Mouse (Mus musculus): ENCODE results near the gene Cdk6. TPM values are rescaled to one million over a fixed set of nuclear protein-coding genes. Genes with fewer than 3 reads are reported as not detected.
"Not testable (repeated sequence)": the region's sequence is repeated elsewhere in the genome, so short reads cannot be mapped to it uniquely, and the experiment has no call there.

The Cdk6 gene
- polyA plus RNA-seq, 1 experiment from 2014 or later = 25.9 TPM

DNA sequence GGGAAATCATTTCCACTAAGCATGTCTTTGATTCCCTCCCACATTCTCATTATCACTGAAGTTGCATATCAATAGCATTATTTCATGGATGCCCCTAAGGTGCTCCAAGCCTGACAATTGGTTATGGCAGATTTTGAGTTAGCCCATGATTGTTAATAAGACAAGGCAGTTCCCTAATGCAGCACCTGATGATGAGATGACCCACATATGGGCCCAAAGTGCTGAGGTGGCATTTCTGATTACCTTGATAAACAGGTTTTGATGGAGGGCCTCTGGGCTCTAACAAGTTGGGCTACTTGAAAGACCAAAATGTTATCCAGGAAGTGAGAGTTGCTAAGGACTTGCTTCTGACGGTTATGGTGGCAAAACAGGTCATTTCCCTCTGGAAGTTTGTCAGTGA lies 11.9 kb upstream of the Cdk6 start:
- Histone ChIP-seq H3K27me3 (replicated peaks; ENCODE audit: low read depth, poor library complexity, severe bottlenecking) (no peaks in the 10 kb centered on the region), H3K36me3 (replicated peaks) (no peaks in the 10 kb centered on the region), H3K4me3 (no peak overlapping the region), H3K9me3 (no peaks in the 10 kb centered on the region), H3K4me1 (no peaks in the 10 kb centered on the region), H3K27ac (replicated peaks) (no peak overlapping the region)
- DNase-seq (ENCODE audit: low spot score) = no peak
- WGBS = 62% methylated on average over 1 of the region's 1 CpGs

DNA sequence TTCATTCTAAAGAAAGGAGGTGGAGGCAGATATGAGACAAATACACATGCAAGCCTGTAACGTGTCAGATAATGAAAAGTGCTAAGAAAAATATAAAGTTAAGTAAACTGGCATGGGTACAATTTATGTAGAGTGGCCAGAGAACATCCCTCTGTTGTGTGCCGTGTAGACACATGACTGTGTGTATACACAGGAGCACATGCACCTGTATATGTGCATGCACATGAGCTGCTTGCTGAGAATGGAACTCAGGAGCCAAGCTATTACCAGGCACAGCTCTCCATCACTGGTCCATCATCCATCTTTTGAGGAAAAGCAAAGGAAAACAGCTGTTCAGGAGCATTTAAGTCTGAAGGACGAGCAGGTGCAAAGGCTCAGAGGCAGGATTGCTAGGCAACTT lies 10.4 kb upstream of the Cdk6 start:
- 74% methylated on average over 3 of the region's 3 CpGs for WGBS
- no peak overlapping the region for H3K27ac ChIP-seq (replicated peaks)
- no peak overlapping the region for H3K4me3 ChIP-seq
- H3K9me3 ChIP-seq = no peaks in the 10 kb centered on the region
- H3K36me3 ChIP-seq (replicated peaks) = no peaks in the 10 kb centered on the region
- no peaks in the 10 kb centered on the region for H3K4me1 ChIP-seq
- no peaks in the 10 kb centered on the region for H3K27me3 ChIP-seq (replicated peaks; ENCODE audit: low read depth, poor library complexity, severe bottlenecking)
- DNase-seq (ENCODE audit: low spot score) = no peak

DNA sequence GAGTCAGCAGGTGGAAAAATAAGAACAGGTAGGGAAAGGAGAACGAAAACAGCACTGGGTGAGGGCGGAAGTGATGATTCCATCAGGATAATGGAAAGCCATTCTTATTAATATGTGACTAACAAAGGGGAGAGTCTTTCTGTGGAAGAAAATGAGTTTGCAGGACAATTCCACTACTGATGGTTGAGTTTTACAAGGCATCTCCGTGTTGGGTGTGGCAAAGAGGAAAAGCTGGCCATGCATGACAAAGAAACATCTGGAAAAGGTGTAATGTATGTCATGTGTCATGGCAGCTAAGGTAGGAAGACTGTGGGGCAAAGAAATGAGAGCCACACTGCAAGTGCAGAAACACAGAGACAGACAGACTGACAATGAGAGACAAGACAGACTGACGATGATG lies 8.3 kb upstream of the Cdk6 start:
- H3K4me3 ChIP-seq; H3K4me1 ChIP-seq; H3K9me3 ChIP-seq; H3K36me3 ChIP-seq (replicated peaks); DNase-seq (ENCODE audit: low spot score); H3K27me3 ChIP-seq (replicated peaks; ENCODE audit: low read depth, poor library complexity, severe bottlenecking); H3K27ac ChIP-seq (replicated peaks): not testable (repeated sequence)
- WGBS = 88% methylated on average over 4 of the region's 4 CpGs

DNA sequence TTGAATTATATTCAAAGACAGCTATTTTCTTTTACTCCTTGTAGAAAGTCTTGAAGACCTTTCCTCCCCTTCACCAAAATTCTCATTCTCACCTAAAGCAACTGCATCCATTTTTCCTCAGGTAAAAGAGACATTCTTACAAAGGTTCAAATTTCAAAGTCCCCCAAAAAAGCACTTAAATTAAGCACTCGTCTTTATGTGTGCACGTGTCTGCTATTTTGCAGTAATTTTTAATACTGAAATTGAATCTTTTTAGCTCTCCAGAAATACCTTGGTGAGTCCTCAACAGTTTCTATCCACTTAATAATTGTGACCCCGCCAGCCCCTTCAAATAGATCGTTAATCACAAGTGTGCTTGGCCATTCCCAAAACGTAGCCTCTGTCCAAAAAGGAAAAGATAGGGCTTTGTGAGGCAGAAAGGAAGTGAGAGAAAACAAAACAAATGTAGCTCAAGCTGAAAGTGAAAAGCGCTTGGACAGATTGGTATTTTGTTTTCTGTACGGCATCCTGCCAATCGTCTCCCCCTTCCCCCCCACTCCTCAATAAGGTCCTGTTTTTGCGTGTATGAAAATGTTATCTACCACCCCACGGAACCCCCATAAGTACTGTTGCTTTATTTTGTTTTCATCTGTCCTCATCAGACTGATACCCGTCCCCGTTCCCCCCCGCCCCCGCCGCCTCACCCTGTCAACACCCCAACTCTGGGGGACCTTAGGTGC lies 786 bp upstream of the Cdk6 start:
- not testable (repeated sequence) for DNase-seq (ENCODE audit: low spot score)
- H3K27ac ChIP-seq (replicated peaks) = peak overlapping the region; percentile 89
- WGBS = 1% methylated on average over 15 of the region's 15 CpGs

DNA sequence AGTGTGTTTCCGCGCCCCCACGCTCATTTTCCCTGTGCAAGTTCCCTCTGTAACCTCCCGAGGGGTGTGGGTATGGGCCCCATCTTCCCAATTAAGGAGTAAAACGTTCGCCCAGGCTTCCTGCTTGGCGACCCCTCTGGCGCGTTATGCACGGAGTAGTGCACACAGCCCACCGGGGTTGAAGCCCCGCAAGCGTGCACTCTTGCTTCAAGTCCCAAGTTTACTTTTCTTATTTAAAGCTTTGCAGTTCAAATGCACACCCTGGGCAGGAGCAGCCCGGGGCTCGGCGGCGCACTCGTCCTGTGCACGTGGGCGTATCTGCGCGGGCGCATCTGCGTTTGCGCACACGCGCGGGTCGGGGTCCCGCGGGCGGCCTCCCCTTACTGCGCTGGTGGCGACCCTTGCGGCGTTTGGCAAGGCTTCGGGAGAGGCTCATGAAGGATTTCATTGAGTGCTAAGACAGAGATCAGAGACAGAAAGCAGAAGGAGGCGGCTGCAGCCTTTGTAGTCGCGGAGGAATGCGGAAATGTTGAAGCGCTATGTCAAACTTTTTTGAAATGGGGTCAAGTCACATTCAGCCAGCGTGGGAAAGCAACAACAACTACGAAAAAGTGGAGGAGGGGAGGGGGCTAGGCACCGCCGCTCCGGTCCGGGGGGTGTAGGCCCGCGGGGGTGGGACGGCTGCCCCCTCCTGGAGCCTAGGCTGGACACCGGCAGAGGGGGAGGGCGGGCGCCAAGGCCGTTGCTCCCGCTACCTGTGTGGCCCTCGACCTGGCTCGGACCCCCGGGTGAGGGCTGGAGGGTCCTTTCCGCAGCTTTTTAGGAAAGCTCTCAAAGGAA lies 866 bp downstream of the Cdk6 start:
- peaks cover 6% of the 10 kb centered on the region for H3K36me3 ChIP-seq (replicated peaks)

More for the DNA sequence above, 786 bp upstream of the Cdk6 start:
- peaks cover 13% of the 10 kb centered on the region for H3K27me3 ChIP-seq (replicated peaks; ENCODE audit: low read depth, poor library complexity, severe bottlenecking)
- peak overlapping the region; percentile 76 for H3K4me3 ChIP-seq
- H3K9me3 ChIP-seq; H3K36me3 ChIP-seq (replicated peaks): not testable (repeated sequence)
- H3K4me1 ChIP-seq = peaks cover 20% of the 10 kb centered on the region

DNA sequence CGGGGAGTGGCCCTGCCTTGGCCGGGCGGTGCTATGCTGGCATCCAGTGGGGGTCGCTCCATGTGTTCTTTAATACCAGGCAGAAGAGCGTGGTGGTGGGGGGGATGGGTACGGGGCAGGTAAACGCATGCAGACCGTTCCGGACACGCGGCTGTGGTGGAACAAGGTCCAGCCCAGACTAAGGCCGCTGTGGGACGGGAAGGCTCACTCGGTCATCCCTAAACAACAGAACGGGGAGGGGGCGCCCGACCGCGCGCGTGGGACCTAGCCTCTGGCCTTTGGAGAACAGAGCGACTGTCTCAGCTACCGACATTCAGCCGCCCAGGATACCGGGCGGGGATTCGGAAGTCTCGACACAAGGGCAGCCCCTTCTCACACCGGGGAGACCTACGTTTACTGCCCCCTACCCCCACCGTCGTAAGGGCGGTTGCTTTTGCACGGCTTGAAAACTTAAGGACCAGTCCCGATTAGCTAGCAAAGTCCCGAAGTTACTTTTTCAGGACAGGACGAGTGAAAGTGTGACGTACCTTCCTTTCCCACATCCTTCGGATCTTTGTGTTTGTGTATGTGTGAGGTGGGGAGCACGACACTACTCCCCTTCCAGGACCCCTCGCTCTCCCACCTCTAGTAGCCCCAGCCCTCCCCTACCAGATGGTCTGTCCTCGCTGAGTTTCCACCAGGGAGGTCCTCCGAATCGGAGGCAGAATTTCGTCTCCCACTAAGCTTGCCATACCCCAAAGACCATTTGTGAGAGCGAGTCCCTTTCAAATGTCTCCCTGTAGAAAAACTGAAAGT lies 1.7 kb downstream of the Cdk6 start:
- Histone ChIP-seq H3K9me3 (no peaks in the 10 kb centered on the region), H3K4me1 (peaks cover 22% of the 10 kb centered on the region), H3K4me3 (peak overlapping the region; percentile 76), H3K27ac (replicated peaks) (peak overlapping the region; percentile 89), H3K36me3 (replicated peaks) (peaks cover 6% of the 10 kb centered on the region), H3K27me3 (replicated peaks; ENCODE audit: low read depth, poor library complexity, severe bottlenecking) (peaks cover 9% of the 10 kb centered on the region)
- WGBS = under 1% methylated on average over 46 of the region's 46 CpGs
- peak; percentile 65 for DNase-seq (ENCODE audit: low spot score)

More for the DNA sequence above, 866 bp downstream of the Cdk6 start:
- under 1% methylated on average over 60 of the region's 60 CpGs for WGBS
- peaks cover 13% of the 10 kb centered on the region for H3K27me3 ChIP-seq (replicated peaks; ENCODE audit: low read depth, poor library complexity, severe bottlenecking)
- peaks cover 22% of the 10 kb centered on the region for H3K4me1 ChIP-seq
- peak overlapping the region; percentile 76 for H3K4me3 ChIP-seq
- H3K9me3 ChIP-seq = no peaks in the 10 kb centered on the region
- H3K27ac ChIP-seq (replicated peaks) = peak overlapping the region; percentile 89
- DNase-seq (ENCODE audit: low spot score) = peak; percentile 83

DNA sequence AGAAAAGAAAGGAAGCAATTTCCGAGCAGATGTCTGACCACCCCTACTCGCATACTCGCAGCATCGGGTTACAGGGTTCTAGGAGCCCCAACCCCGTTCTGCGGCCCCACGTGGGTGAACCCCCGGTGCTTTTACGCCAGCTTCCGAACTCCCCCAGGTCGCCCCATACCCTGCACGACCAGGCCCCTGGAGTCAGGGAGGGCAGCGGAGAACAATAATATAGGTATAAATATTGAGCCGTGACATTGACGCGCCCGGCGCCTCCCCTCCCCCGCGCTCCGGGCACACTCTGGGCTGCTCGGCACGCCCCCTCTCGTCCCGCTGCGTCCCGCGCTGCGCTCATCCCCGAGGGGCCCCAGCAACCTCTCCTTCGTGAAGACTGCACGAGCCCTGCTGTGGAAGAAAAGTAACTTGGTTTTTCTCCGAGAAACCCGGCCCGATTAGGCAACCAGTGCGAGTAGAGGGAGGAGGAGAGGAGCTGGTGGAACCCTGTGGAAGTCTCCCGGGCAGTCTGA lies 2.3 kb downstream of the Cdk6 start:
- no peaks in the 10 kb centered on the region for H3K9me3 ChIP-seq
- peak; percentile 81 for DNase-seq (ENCODE audit: low spot score)
- H3K4me3 ChIP-seq = peak overlapping the region; percentile 76
- H3K27ac ChIP-seq (replicated peaks) = peak overlapping the region; percentile 89
- peaks cover 22% of the 10 kb centered on the region for H3K4me1 ChIP-seq
- H3K27me3 ChIP-seq (replicated peaks; ENCODE audit: low read depth, poor library complexity, severe bottlenecking) = peaks cover 9% of the 10 kb centered on the region
- under 1% methylated on average over 37 of the region's 37 CpGs for WGBS
- peaks cover 6% of the 10 kb centered on the region for H3K36me3 ChIP-seq (replicated peaks)

DNA sequence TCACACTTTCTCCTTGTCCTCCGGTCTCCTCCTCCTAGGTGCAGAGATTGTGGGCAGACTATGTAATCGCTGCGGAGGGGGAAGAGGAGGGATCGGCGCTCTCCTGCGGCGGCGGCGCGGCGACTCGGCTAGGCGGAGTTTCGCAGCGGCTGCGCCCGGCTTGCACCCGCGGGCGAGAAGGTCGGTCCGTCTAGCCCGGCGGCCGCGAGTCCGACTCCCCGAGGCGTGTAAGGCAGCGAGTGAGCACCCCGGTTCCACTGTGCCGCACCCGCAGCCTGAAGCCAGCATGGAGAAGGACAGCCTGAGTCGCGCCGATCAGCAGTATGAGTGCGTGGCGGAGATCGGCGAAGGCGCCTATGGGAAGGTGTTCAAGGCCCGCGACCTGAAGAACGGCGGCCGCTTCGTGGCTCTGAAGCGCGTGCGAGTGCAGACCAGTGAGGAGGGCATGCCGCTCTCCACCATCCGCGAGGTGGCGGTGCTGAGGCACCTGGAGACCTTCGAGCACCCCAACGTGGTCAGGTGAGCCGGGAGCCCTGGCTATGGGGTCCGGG lies 2.9 kb downstream of the Cdk6 start:
- Histone ChIP-seq H3K4me1 (peaks cover 22% of the 10 kb centered on the region), H3K9me3 (no peaks in the 10 kb centered on the region), H3K36me3 (replicated peaks) (peaks cover 6% of the 10 kb centered on the region), H3K4me3 (peak overlapping the region; percentile 76), H3K27ac (replicated peaks) (peak overlapping the region; percentile 89), H3K27me3 (replicated peaks; ENCODE audit: low read depth, poor library complexity, severe bottlenecking) (peaks cover 9% of the 10 kb centered on the region)
- under 1% methylated on average over 58 of the region's 58 CpGs for WGBS
- DNase-seq (ENCODE audit: low spot score) = peak; percentile 87

DNA sequence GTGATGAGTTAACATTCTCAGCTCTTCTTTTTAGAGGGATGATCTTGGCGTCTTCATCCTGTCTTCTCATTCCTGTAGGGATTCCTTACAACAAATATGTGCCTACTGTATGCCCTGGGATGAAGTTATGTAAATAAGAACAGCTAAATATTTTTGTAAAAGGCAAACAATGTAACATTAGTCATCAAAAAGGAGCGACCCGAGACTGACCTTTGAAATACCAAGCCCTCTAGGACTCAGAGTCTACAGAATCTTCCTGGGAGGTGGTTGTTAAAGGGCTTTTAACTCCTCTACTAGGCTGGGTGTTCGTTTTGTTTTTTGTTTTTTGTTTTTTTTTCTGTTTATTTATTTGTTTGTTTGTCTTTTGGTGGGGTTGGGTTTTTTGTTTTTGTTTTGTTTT lies 4.3 kb downstream of the Cdk6 start:
- not testable (repeated sequence) for H3K27ac ChIP-seq (replicated peaks); H3K9me3 ChIP-seq; H3K27me3 ChIP-seq (replicated peaks; ENCODE audit: low read depth, poor library complexity, severe bottlenecking); DNase-seq (ENCODE audit: low spot score); H3K36me3 ChIP-seq (replicated peaks); H3K4me3 ChIP-seq
- WGBS = 60% methylated on average over 4 of the region's 4 CpGs
- peaks cover 22% of the 10 kb centered on the region for H3K4me1 ChIP-seq

DNA sequence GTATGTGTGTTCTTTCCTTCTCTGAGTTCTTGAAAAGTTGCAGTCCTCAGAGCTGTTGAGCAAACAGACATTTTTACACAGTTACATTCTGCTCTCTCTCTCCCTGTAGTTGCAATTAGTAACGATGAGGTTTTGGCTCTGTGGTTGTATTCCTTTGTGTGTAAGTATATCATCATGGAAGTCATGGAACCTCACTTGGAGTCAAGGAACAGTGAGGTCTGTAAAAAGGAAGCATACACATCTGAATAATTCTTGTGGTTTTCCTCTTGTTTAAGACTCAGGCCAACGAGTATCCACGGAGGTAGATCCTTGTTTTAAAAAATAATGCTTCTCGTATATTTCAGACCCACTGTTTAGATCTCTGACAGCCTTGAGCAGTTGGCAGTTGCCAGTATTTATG lies 8.1 kb downstream of the Cdk6 start:
- not testable (repeated sequence) for H3K4me1 ChIP-seq; H3K27ac ChIP-seq (replicated peaks); H3K4me3 ChIP-seq; H3K36me3 ChIP-seq (replicated peaks); DNase-seq (ENCODE audit: low spot score); H3K27me3 ChIP-seq (replicated peaks; ENCODE audit: low read depth, poor library complexity, severe bottlenecking); H3K9me3 ChIP-seq
- WGBS = 93% methylated on average over 4 of the region's 4 CpGs

DNA sequence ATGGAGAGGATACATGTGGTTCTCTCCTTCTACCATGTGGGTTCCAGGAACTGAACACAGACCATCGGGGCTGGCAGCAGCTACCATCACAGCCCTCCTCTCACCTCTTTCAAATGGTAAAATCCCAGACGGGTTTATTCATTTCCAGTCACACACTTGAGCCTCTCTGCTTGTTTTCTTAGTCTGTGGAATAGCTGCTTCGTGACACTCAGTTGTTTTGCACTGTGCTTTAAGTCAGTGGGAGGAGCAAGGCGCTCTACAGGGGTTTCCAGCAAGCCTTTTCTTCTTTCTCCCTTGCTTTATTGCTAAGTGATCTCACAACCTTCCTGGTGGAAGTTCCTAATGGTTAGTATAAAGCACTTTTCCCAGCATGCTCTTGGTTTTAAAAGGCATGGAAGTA lies 10.6 kb downstream of the Cdk6 start:
- DNase-seq (ENCODE audit: low spot score); H3K36me3 ChIP-seq (replicated peaks); H3K27me3 ChIP-seq (replicated peaks; ENCODE audit: low read depth, poor library complexity, severe bottlenecking); H3K4me3 ChIP-seq; H3K9me3 ChIP-seq; H3K27ac ChIP-seq (replicated peaks); H3K4me1 ChIP-seq: not testable (repeated sequence)
- 61% methylated on average over 4 of the region's 4 CpGs for WGBS

DNA sequence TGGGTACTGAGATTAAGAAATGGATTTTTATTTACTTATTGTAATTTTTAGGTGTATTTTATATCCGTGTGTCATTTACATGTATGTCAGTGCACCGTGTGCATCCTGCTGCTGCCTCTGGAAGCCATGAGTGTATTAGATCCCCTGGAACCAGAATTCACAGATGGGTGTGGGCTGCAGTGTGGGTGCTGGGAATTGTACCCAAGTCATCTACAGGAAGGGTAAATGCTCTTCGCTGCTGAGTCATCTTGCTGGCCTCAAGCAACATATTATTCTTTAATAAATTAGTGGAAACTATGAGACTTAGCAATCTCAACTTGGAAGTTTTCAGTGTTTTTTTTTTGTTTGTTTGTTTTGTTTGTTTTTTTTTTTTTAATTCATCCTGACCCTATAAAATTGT lies 11.0 kb downstream of the Cdk6 start:
- H3K36me3 ChIP-seq (replicated peaks) = 0 out of 2 replicates have a peak, but pooled peaks cover 2% of the 10 kb centered on the region
- 92% methylated on average over 3 of the region's 3 CpGs for WGBS
- no peak for DNase-seq (ENCODE audit: low spot score)
- H3K9me3 ChIP-seq = no peaks in the 10 kb centered on the region
- no peaks in the 10 kb centered on the region for H3K27me3 ChIP-seq (replicated peaks; ENCODE audit: low read depth, poor library complexity, severe bottlenecking)
- no peak overlapping the region for H3K27ac ChIP-seq (replicated peaks)
- no peak overlapping the region for H3K4me3 ChIP-seq
- H3K4me1 ChIP-seq = no peaks in the 10 kb centered on the region

Data from embryonic facial prominence, embryonic 10.5 days (tissue).